Mouse (Mus musculus) stomach, postnatal 0 days (tissue): Measurements from ENCODE around the gene A4galt.

Source experiments
- CTCF ChIP-seq: IDR thresholded peaks from 2 replicates; pipeline ENCODE4 v1.5.1; 2016; ENCODE audit warnings: antibody characterized with exemption, low read depth, mild to moderate bottlenecking, moderate library complexity
- EP300 ChIP-seq: optimal IDR thresholded peaks from 2 replicates; pipeline ENCODE3; 2016; ENCODE audit warnings: antibody characterized with exemption

GRCm38 (mm10) chr15:83248236-83248844 lies 3.2 kb downstream of the A4galt start:
- TF ChIP-seq CTCF (no peak), EP300 (no peak)
